Mouse (Mus musculus): ENCODE results near the gene Spert.

Gene Spert

GRCm38 (mm10) chr14:75592978-75593377 is at the start of gene Spert:
TSS of gene Spert (minus strand) at chr14:75593116.
- no peak for DNase-seq

- no peak for DNase-seq
Measured at GRCm38 (mm10) chr14:75642080-75642479, 49.2 kb upstream of the Spert start, which contains the start of gene Erich6b. TSS of gene Erich6b (plus strand) at chr14:75642259.

- DNase-seq = no peak
Measured at GRCm38 (mm10) chr14:75641369-75641768, 48.5 kb upstream of the Spert start.

DNA sequence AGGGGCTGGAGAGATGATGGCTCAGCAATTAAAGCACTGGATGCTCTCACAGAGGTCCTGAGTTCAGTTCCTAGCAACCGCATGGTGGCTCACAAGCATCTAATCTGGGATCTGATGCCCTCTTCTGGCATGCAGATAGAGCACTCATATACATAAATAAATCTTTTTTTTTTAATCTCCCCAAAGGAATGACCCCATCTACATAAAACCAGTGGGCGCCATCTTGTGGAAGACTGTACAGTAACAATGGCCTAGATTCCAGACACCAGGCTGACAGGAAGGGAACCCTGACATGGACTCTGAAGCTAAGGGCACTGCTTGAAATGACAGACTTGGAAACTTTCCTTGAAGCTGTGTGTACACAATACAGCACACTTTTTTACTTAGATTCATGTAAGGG is 47.9 kb upstream of the Spert start:
- DNase-seq = no peak

DNA sequence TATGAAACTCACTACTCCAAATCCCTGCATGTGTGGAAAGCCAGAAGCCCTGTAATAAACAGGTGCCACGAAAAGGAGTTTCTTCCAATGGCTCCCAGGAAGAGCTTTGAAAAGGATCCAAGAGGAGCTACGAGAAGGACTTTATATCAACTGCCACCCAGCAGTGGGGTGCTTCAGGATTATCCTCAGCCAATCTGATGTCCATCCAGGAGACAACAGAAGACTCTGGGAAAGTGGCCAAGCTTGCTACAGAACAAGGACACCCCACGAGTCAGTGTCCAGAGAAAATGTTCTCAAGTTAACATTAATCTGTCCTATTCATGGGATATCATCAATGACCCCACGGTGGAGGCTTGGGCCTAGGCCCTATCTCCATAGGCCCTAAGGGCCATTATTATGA is 44.7 kb upstream of the Spert start:
- peak; percentile 22 to 56 for DNase-seq

- no peak for DNase-seq
Measured at GRCm38 (mm10) chr14:75636107-75636506, 43.2 kb upstream of the Spert start.

- DNase-seq = peak; percentile 68 to 72
Measured at GRCm38 (mm10) chr14:75635350-75635749, 42.4 kb upstream of the Spert start.

GRCm38 (mm10) chr14:75628870-75629269 is 36.0 kb upstream of the Spert start:
- no peak for DNase-seq

- DNase-seq = no peak
Measured at GRCm38 (mm10) chr14:75622984-75623383, 30.1 kb upstream of the Spert start.

DNA sequence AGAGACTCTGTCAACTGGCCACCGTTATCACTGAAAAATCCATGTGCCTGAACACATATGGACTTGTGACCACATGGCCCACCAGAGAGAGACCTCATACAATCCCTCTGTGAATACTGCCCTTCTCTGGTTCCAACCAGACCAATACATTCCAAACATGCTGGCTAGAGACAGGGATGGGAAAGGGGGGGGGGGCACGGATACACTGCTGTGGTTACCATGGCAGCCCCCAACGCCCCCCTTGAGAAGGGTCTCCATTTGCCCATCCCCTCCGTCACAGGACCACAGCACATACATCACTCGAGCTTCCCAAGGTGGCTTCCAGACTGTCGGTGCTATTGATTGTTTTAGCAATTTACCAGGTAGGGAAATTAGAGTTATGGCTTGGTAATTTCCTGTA is 23.5 kb upstream of the Spert start:
- no peak for DNase-seq

DNA sequence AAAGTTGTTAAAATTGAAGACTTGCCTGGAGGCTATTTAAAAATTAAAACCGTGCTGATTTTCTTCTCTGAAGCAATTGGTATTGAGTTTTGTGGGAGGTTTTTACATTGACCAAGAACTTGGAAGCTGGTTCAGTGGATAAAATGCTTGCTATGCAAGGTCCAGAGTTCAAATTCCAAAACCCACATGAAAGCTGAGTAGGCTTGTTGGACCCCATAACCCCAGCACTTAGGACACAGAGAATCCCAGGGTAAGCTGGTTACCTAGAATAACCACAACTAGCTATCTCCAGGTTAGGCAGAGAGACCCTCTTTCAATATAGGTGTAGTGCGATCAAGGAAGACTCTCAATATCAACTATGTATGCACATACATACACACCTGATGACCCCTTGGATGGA is 16.3 kb upstream of the Spert start:
- no peak for DNase-seq

DNA sequence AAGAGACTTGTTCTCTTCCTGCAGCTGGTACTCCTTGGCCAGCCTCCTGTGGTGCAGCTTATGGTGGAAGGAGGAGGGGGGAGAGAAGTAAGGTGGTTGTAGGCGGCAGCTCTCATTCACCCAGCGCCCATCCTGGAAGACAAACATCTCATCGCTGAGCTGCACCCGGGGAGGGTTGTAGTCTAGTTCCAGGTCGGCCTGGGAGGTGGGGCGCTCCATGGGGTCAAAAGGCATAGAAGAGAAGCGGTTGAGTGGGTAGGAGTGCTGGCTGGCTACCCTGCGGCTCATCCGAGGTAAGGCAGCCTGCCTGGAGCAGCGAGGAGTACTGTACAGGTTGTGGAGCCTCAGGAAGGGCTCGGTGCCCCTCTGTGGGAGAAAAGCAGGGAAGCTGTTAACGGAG is 9.0 kb downstream of the Spert start:
- DNase-seq = no peak

- DNase-seq = no peak
Measured at GRCm38 (mm10) chr14:75579010-75579409, 13.9 kb downstream of the Spert start.

DNA sequence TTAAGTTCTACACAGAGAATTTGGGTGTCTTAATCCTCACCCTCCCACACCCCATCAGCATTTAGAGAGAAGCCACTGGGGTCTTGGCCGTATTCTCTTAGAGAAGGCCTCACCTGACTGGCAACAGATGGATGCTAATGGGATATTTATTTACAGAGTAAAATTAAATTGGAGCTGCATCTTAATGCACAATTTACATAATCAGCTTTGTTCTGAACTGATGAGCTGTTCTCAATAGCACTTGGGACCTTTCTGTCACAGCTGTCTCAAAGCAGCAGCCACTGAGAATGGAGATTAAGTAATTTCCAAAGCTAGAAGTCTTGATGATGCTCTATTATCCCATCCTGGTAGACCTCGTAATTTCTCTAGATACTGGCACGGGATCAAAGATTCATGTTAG is 26.6 kb downstream of the Spert start:
- peak in 1 of 2 experiments; percentile 27 for DNase-seq

DNA sequence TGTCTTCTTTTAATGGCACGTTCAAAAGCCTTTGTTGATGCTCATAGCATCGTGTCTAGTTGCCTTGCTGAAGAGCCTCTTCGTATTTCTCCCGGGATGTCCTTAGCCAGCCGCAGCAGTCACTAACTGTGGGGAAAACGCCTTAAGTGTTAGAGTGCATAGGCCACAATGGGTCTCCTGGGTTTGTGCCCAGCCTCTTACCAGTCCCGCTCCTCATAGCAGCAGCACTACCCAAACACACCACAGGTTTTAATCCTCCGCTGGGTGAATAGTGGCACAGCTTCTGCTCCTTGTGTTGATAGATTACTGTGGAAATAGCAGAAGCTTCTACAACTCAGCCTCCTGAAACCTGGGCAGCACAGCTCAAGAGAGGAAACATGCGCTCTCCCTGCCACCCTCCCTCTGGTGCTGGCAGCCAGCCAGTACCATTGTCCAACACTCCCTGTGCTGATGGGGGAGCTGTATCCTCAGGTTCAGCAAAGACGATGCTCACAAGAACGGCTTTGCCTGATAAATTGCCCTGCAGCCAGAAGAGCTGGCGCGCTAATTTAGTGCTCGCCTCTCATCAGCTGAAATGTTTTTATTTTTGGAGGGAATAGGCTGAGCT is 27.3 kb downstream of the Spert start:
- peak; percentile 87 to 92 for DNase-seq

DNA sequence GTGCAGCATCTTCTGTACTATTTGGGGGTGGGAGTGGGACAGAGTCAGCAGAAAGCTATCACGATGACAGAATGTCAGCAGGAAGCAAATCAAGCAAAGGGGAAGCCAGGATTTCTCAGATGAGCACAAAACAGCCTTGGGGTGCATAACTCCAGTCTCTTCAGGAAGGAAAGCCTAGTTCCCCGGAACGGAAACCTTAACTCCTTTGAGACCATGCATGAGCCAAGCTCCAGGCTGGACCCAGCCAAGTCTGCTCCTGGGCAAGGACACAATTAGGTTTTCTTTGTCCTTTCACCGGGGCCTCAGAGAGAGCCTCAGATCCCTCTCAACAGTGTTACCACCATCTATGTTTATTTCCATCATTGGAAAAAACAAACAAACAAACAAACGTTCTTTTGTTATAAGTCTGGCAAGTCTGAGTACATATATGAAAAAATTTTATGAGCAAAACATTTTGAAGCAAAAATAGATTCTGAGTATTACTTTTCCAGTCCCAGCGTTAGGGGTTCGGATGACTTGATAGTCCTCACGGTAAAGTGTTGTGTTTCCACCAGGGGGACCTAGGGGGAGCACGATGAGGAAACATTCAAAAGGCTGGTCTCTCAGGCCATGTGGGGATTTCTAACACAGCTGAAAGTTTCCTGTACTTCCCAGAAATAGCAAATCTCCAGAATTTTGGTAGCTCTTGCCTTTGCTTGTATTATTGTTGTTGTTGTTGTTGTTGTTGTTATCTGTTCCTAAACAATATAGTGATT is 31.2 kb downstream of the Spert start:
- DNase-seq = no peak

DNA sequence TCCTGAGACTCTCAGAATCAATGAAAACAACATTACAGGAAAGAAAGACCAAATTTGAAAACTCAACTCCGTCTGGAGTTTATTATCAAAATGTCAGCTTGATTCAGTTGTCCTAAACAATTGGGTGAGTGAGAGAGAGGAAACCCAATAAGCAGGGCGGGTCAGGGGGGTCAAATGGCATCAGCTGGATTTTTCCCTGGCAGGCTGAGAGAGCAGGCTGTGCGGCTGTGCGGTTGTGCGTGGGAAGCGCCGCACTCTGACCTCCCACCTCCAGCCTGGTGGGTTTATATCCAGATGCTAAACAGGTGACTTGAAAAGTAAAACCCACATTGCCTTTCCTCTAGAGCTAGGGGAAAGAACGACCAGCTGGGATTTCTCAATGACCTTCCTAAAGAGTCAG is 51.2 kb downstream of the Spert start:
- DNase-seq = no peak

DNA sequence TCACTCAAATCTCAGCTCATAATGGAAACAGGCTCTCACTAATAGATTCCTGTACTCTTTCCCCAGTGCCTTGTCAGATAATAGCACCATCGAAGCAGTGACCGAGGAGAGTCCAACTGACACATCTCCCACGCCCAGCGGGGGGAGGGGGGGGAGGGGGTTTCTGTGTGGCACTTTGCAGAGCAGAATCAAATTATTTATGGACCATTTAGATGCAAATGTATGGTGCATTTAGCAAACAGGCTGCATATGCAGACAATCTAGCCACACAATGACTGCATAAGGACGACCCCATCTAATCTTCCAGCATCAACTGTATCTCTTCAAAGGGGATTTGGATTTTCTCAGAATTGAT is 51.9 kb downstream of the Spert start:
- no peak for DNase-seq

- DNase-seq = no peak
Measured at GRCm38 (mm10) chr14:75540216-75540995, 52.5 kb downstream of the Spert start.

- no peak for DNase-seq
Measured at GRCm38 (mm10) chr14:75539205-75539604, 53.7 kb downstream of the Spert start.
